Mouse (Mus musculus) adipocyte (in vitro differentiated cells): ENCODE data around the gene Anks6.

Source experiments
- DNase-seq: peaks from one replicate; pipeline ENCODE4 v3.0.0-alpha.2; 2016; ENCODE audit warnings: low spot score

The Anks6 gene

DNA sequence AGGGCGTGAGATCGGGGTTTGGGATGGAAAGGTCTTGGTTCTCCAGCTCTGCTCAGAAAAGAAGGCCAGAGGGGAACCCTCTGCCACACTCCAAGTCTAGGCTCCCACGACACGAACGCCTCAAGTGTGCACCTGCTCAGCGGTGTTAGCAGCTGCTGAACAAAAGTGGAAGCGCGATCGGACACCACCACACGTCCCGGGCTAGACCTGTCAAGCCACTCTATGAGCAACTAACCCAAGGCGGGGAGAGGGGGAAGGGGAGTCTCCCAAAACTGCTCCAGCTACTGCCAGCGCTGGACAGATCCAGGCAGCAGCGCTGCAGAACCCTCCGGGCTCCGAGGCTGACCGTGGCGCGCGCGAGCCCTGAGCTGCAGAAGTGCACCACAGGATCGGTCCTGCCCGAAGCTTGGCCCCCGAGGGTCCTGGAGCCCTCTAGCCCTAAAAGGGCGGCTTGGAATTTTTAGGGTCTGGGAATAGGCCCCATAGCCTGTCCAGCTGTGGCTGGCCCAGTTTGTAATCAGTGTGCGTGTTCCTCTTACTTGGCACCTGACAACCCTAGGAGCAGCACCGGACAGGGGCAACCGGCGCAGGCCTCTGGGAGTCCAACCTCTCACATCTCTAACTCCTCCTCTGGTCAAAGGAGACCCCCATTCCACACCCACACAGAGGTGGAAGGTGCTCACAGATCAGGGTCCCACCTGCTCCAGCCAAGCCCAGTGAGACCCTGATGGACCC, 66.8 kb downstream of the Anks6 start:
- no peak for DNase-seq

- no peak for DNase-seq
Measured at GRCm38 (mm10) chr4:46989842-46990241, 67.4 kb downstream of the Anks6 start.

DNA sequence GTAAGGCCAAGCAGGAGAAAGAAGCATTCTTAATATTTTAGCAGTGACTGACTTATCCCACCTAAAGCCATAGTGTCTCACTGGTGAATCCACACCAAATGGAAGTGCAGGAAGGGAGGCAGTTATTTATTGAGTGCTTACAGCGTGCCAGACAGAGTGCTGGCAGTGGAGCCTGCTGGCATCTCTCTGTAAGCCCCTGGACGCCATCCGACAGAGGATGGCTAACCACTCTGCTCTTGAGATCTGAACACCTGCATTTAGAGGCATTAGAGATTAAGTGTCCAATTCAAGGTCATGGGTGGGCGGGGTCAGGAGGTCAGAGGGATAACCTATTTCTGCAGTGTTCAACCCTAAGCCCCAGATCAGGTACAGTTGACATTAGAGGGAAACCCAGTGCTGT, 68.4 kb downstream of the Anks6 start:
- DNase-seq, result no peak

GRCm38 (mm10) chr4:46988257-46988656, 69.0 kb downstream of the Anks6 start:
- no peak for DNase-seq

DNA sequence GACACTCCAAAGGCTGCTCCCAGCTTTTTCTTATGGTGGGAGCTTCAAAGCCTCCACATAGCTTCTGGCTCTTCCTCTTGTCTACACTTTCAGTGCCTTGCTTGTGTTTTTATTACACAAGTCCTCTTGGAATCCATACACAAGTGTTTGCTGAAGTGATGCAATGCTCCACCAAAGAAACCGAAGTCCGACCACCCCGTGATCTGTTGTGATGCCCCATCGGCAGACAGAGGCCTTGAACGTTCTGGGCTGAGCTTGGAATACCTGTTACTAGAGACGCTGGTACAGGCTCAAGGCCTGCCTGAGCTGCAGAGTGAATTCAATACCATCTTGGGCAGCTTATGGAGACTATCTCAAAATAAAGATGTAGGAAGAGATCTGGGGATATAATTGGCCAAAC, 69.4 kb downstream of the Anks6 start:
- no peak for DNase-seq

- DNase-seq, result no peak
Measured at GRCm38 (mm10) chr4:46986054-46986453, 71.2 kb downstream of the Anks6 start.

GRCm38 (mm10) chr4:46982912-46983311, 74.3 kb downstream of the Anks6 start:
- DNase-seq, result no peak

GRCm38 (mm10) chr4:46982094-46982493, 75.1 kb downstream of the Anks6 start:
- DNase-seq, result no peak

DNA sequence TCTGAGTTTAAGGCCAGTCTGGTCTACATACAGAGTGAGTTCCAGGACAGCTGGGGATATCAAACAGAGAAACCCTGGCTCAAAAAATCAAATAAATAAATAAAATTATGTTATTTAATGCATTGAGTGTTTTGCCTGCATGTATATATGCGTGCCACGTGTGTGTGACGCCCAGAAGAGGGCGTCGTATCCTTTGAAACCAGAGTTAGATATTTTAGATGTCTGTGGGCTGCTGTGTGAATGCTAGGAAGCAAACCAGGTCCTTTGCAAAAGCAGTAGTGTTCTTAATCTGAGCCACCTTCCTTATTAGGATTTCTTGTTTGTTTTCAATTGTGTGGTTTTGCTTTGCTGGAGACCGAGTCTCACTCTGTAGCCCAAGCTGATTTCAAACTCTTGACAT, 78.9 kb downstream of the Anks6 start:
- no peak for DNase-seq

GRCm38 (mm10) chr4:46977161-46977560, 80.1 kb downstream of the Anks6 start:
- DNase-seq, result no peak

- DNase-seq, result no peak
Measured at GRCm38 (mm10) chr4:46976671-46977071, 80.6 kb downstream of the Anks6 start.

DNA sequence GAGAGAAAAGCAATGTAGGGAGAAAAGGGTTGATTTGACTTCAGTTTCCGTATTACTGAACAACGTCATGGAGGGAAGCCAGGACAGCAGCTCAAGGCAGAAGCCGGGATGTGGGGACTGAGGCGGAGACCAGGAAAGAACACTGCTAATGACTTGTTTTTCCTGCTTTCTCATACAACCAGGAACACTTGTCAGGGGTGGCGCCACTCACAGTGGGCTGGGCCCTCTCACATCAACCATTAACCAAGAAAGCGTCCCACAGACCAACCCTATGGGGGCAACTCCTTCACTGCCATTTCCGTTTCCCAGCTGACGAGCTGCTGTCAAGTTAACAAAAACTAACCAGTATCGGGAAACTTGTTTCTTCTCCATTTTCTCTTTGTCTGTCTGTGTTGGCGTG, 83.9 kb downstream of the Anks6 start:
- DNase-seq, result no peak

DNA sequence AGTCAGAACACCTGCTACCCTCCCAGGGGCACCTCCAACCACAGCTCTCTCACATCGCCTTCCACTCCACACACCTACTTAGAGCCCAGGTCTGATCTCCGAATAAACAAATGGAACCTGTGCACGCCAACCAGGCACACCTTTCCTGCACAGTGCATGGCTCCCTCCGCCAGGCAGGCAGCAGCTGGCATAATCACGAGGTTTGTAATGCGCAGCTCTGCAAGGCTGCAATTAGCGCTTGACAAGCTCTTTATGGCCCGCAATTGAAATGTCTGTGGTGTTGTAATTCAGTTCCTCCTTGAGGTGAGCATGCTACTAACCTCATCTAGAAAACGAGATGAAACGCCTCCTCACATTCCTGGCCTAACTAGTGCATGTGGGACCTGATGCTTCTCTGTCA, 89.2 kb downstream of the Anks6 start:
- no peak for DNase-seq

DNA sequence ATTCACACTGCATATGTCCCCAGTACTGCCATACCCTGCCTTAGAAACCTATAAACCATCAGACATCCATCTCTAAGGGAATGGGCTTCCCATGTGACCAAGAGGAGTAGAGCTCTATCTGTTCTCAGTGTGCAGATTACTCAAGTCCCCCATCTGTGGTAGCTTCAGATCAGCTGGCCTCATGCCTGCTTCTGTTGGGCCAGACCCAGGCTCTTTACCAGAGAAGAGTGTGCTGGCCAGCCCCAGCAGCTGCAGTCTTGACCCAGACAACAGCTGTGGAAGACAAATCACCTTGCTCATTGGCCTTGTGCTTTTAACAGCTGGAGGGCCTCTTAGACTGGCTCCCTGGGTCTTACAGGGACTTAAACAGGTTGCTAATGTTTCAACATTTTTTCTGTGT, 90.7 kb downstream of the Anks6 start:
- no peak for DNase-seq
